In the genomic region with DNA sequence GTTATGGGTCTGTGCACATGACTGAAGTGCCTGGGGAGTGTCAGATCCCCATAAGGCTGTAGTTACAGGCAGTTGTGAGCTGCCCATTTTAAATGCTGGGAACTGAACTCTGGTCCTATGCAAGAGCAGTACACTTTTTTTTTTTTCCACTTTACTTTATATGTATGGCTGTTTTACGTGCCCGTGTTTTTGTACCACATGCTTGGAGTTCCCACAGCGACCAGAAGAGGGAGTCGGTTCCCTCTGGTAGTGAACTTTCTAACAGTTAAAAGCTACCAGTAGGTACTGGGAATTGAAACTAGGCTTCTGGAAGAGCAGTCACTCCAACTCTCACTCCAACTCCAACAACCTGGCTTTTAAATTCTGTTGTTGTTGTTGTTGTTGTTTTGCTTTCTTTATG, we compare ENCODE assay signal across 8 mouse cellular contexts. TPM values are rescaled to one million over a fixed set of nuclear protein-coding genes. Genes with fewer than 3 reads are reported as not detected.
DNase-seq lines count a peak whose midpoint lies in the region; ATAC-seq and TF ChIP-seq lines count a peak whose summit lies in the region.

No protein-coding gene starts in this region.

- H3K4me2 ChIP-seq in CH12.LX (ENCODE audit: insufficient read depth, low read depth, poor library complexity, severe bottlenecking), result no peak overlapping the region; the same call in 1 of the 2 replicates
- H3K4me2 ChIP-seq in heart, embryonic 13.5 days, result peak overlapping the region; percentile 82
- peak overlapping the region; percentile 71; the same call in 1 of the 2 replicates for H3K4me2 ChIP-seq in midbrain, embryonic 15.5 days

- TF ChIP-seq CTCF in CH12.LX (conservative IDR thresholded peaks at IDR 0.05 in 1 of 2, IDR thresholded peaks at IDR 0.05 in 1 of 2; ENCODE audit: low read depth in 2 of 2, low read length in 2 of 2), result peak; percentile 68 to 78
- TF ChIP-seq CTCF in cortical plate, adult 2 months (IDR thresholded peaks at IDR 0.05; ENCODE audit: extremely low read depth, insufficient read depth, low read length), result peak; percentile 29; the same call in 1 of the 2 replicates
- TF ChIP-seq CTCF in thymus, adult 2 months (IDR thresholded peaks at IDR 0.05; ENCODE audit: borderline replicate concordance, control insufficient read depth, extremely low read depth, insufficient read depth, low read length, poor library complexity), result no peak

- no peak for TF ChIP-seq POLR2A in CH12.LX (IDR thresholded peaks at IDR 0.05; ENCODE audit: low read depth, low read length)
- TF ChIP-seq POLR2A in cortical plate, adult 2 months (IDR thresholded peaks at IDR 0.05; ENCODE audit: extremely low read depth, insufficient read depth, low read length), result no peak
- no peak for TF ChIP-seq POLR2A in thymus, adult 2 months (IDR thresholded peaks at IDR 0.05; ENCODE audit: control insufficient read depth, extremely low read depth, insufficient read depth, low read length, poor library complexity)

- peak; percentile 88 for DNase-seq in 416B (ENCODE audit: low read depth)
- peak; percentile 74 for DNase-seq in CH12.LX (ENCODE audit: extremely low read depth)
- DNase-seq in large intestine, adult 2 months (ENCODE audit: low read depth, low spot score), result peak; percentile 64
- peak; percentile 71 for DNase-seq in thymus, adult 2 months
- no peak for DNase-seq in gastrocnemius, postnatal 25 days

- TF ChIP-seq RAD21 in CH12.LX (IDR thresholded peaks at IDR 0.05; ENCODE audit: low read depth, low read length), result peak; percentile 56

- H3K4me3 ChIP-seq in CH12.LX (replicated peaks in 1 of 3; ENCODE audit: low read depth in 2 of 3, low read length in 2 of 3, poor library complexity in 1 of 3), result no peak overlapping the region
- H3K4me3 ChIP-seq in cortical plate, adult 2 months (ENCODE audit: insufficient read depth, low read length), result no peak overlapping the region; the same call in 1 of the 2 replicates
- 0 out of 2 replicates have a peak overlapping the region, but pooled peaks have one; percentile 91 for H3K4me3 ChIP-seq in heart, embryonic 13.5 days
- peak overlapping the region; percentile 70 for H3K4me3 ChIP-seq in midbrain, embryonic 15.5 days
- H3K4me3 ChIP-seq in thymus, adult 2 months (ENCODE audit: control insufficient read depth, insufficient read depth, low read length), result no peak overlapping the region

- in situ Hi-C loops in CH12.LX (cut with MboI; ENCODE audit: low pct_ligation_motif_present, low pct_unique_long_range_greater_than_20kb, low sequenced_read_pairs), result no loop called here

- no peak for TF ChIP-seq EP300 in CH12.LX (IDR thresholded peaks at IDR 0.05; ENCODE audit: low read length)

- no peak overlapping the region for H3K27ac ChIP-seq in CH12.LX (ENCODE audit: insufficient read depth, low read depth)
- no peak overlapping the region for H3K27ac ChIP-seq in cortical plate, adult 2 months (ENCODE audit: insufficient read depth, low read length)
- H3K27ac ChIP-seq in heart, embryonic 13.5 days (replicated peaks), result no peak overlapping the region
- H3K27ac ChIP-seq in midbrain, embryonic 15.5 days, result no peak overlapping the region
- H3K27ac ChIP-seq in thymus, adult 2 months (ENCODE audit: control insufficient read depth, insufficient read depth, low read length), result no peak overlapping the region

- H3K27me3 ChIP-seq in CH12.LX (replicated peaks), result peaks cover 1% of the 10 kb centered on the region
- no peaks in the 10 kb centered on the region for H3K27me3 ChIP-seq in heart, embryonic 13.5 days (replicated peaks)
- no peaks in the 10 kb centered on the region for H3K27me3 ChIP-seq in midbrain, embryonic 15.5 days (replicated peaks)
- H3K27me3 ChIP-seq in thymus, adult 2 months (ENCODE audit: control insufficient read depth, insufficient read depth, low read length), result no peaks in the 10 kb centered on the region

- peaks cover 28 to 30% of the 10 kb centered on the region in 2 experiments for H3K36me3 ChIP-seq in CH12.LX (replicated peaks in 1 of 2; ENCODE audit: control insufficient read depth in 1 of 2, insufficient read depth in 1 of 2, low read length in 1 of 2)
- H3K36me3 ChIP-seq in heart, embryonic 13.5 days, result peaks cover 31% of the 10 kb centered on the region
- H3K36me3 ChIP-seq in midbrain, embryonic 15.5 days (replicated peaks), result peaks cover 13% of the 10 kb centered on the region; the same call in 1 of the 2 replicates
- peaks cover 12% of the 10 kb centered on the region for H3K36me3 ChIP-seq in thymus, adult 2 months (ENCODE audit: control insufficient read depth, insufficient read depth, low read length)

- H3K9me3 ChIP-seq in CH12.LX (replicated peaks; ENCODE audit: low read length), result no peaks in the 10 kb centered on the region
- H3K9me3 ChIP-seq in heart, embryonic 13.5 days, result no peaks in the 10 kb centered on the region
- H3K9me3 ChIP-seq in midbrain, embryonic 15.5 days, result no peaks in the 10 kb centered on the region

- H3K9ac ChIP-seq in CH12.LX (ENCODE audit: insufficient read depth, low read depth), result 0 out of 2 replicates have a peak overlapping the region, but pooled peaks have one; percentile 36
- H3K9ac ChIP-seq in heart, embryonic 13.5 days, result no peak overlapping the region
- H3K9ac ChIP-seq in midbrain, embryonic 15.5 days, result no peak overlapping the region; the same call in 1 of the 2 replicates

- 33% methylated on average over 4 of the region's 4 CpGs for WGBS in heart, embryonic 13.5 days
- WGBS in large intestine, adult 2 months, result 21% methylated on average over 4 of the region's 4 CpGs
- 17% methylated on average over 4 of the region's 4 CpGs for WGBS in midbrain, embryonic 15.5 days
- WGBS in thymus, adult 2 months, result 30% methylated on average over 4 of the region's 4 CpGs

- no peak for ATAC-seq in heart, embryonic 13.5 days (ENCODE audit: extremely low read depth, insufficient number of reproducible peaks, low FRiP score, low TSS enrichment)
- ATAC-seq in midbrain, embryonic 15.5 days (replicated peaks), result peak; percentile 19

- peaks cover 10% of the 10 kb centered on the region for H3K79me2 ChIP-seq in CH12.LX (replicated peaks; ENCODE audit: control insufficient read depth, extremely low read depth, insufficient read depth, poor library complexity, severe bottlenecking)

- dilution Hi-C loops in CH12.LX (cut with MboI; ENCODE audit: extremely low pct_ligation_motif_present, extremely low pct_unique_long_range_greater_than_20kb, low sequenced_read_pairs), result no loop called here

- peaks cover 0 to 14% of the 10 kb centered on the region in 2 experiments; a peak in 2 of 4 replicates for H3K4me1 ChIP-seq in CH12.LX (ENCODE audit: control insufficient read depth in 1 of 2, insufficient read depth in 2 of 2)
- H3K4me1 ChIP-seq in cortical plate, adult 2 months (ENCODE audit: control insufficient read depth, insufficient read depth, low read length), result no peaks in the 10 kb centered on the region; the same call in 1 of the 2 replicates
- peaks cover 14% of the 10 kb centered on the region for H3K4me1 ChIP-seq in heart, embryonic 13.5 days
- H3K4me1 ChIP-seq in midbrain, embryonic 15.5 days, result peaks cover 16% of the 10 kb centered on the region
- peaks cover 10% of the 10 kb centered on the region for H3K4me1 ChIP-seq in thymus, adult 2 months (replicated peaks; ENCODE audit: control insufficient read depth, insufficient read depth, low read length)

TF ChIP-seq in CH12.LX, 34 proteins besides CTCF, POLR2A, EP300 and RAD21 (continues in another document):
- TF ChIP-seq UBTF (IDR thresholded peaks at IDR 0.05; ENCODE audit: low read depth, low read length) (no peak), MEF2A (IDR thresholded peaks at IDR 0.05; ENCODE audit: borderline replicate concordance, low read depth, low read length) (no peak)

RNA-seq across cellular contexts. Expression of a gene that starts 0.7 kb away (rescaled TPM):
- total RNA-seq in CH12.LX (2012; rRNA removed) (45.0 and 47.2 TPM in 2 replicates), CH12.LX (2014; rRNA removed) (35.7 and 39.8 TPM in 2 replicates)
- 33.6 and 33.7 TPM in 2 replicates for polyA plus RNA-seq in CH12.LX (2012; ENCODE audit: insufficient read length, low read depth)
- polyA plus RNA-seq in cortical plate, adult 2 months (2012; rRNA removed), result 60.1 and 65.2 TPM in 2 replicates
- polyA plus RNA-seq in heart, embryonic 13.5 days (2015; fragmentation: Nextera tagmentation; extraction: Ambion mirVana), result 44.8 and 45.3 TPM in 2 replicates
- 56.3 and 76.8 TPM in 2 replicates for polyA plus RNA-seq in large intestine, adult 2 months (2012; rRNA removed)
- 112 and 117 TPM in 2 replicates for polyA plus RNA-seq in midbrain, embryonic 15.5 days (2015; fragmentation: Nextera tagmentation; extraction: Ambion mirVana)
- polyA plus RNA-seq in thymus, adult 2 months (2012; rRNA removed), result 109 and 127 TPM in 2 replicates
- total RNA-seq in gastrocnemius, postnatal 25 days (2021), result 10 to 100 TPM; 12.0 to 13.0 TPM

RNA-seq across cellular contexts. Expression of a gene that starts 24.2 kb away (rescaled TPM):
- total RNA-seq in CH12.LX (2012; rRNA removed) (16.0 and 16.7 TPM in 2 replicates), CH12.LX (2014; rRNA removed) (12.3 and 13.6 TPM in 2 replicates)
- polyA plus RNA-seq in CH12.LX (2012; ENCODE audit: insufficient read length, low read depth), result 13.1 and 16.0 TPM in 2 replicates
- 16.8 and 19.1 TPM in 2 replicates for polyA plus RNA-seq in cortical plate, adult 2 months (2012; rRNA removed)
- 16.0 and 18.8 TPM in 2 replicates for polyA plus RNA-seq in heart, embryonic 13.5 days (2015; fragmentation: Nextera tagmentation; extraction: Ambion mirVana)
- 18.8 and 27.7 TPM in 2 replicates for polyA plus RNA-seq in large intestine, adult 2 months (2012; rRNA removed)
- polyA plus RNA-seq in midbrain, embryonic 15.5 days (2015; fragmentation: Nextera tagmentation; extraction: Ambion mirVana), result 32.8 and 37.7 TPM in 2 replicates
- polyA plus RNA-seq in thymus, adult 2 months (2012; rRNA removed), result 36.4 and 42.1 TPM in 2 replicates
- total RNA-seq in gastrocnemius, postnatal 25 days (2021), result 10 to 100 TPM; 13.7 to 14.7 TPM

RNA-seq across cellular contexts. Expression of a gene that starts 26.5 kb away (rescaled TPM):
- total RNA-seq in CH12.LX (2012; rRNA removed) (21.2 and 23.0 TPM in 2 replicates), CH12.LX (2014; rRNA removed) (15.4 and 17.0 TPM in 2 replicates)
- polyA plus RNA-seq in CH12.LX (2012; ENCODE audit: insufficient read length, low read depth), result 27.1 and 31.3 TPM in 2 replicates
- polyA plus RNA-seq in cortical plate, adult 2 months (2012; rRNA removed), result 60.1 and 65.0 TPM in 2 replicates
- 22.0 and 22.2 TPM in 2 replicates for polyA plus RNA-seq in heart, embryonic 13.5 days (2015; fragmentation: Nextera tagmentation; extraction: Ambion mirVana)
- 26.0 and 30.7 TPM in 2 replicates for polyA plus RNA-seq in large intestine, adult 2 months (2012; rRNA removed)
- 34.1 and 35.6 TPM in 2 replicates for polyA plus RNA-seq in midbrain, embryonic 15.5 days (2015; fragmentation: Nextera tagmentation; extraction: Ambion mirVana)
- polyA plus RNA-seq in thymus, adult 2 months (2012; rRNA removed), result 36.6 and 37.5 TPM in 2 replicates
- total RNA-seq in gastrocnemius, postnatal 25 days (2021), result 10 to 100 TPM; 53.5 to 57.4 TPM

RNA-seq across cellular contexts. Expression of a gene that starts 27.2 kb away (rescaled TPM):
- total RNA-seq in CH12.LX (2012; rRNA removed), result 295 and 327 TPM in 2 replicates
- total RNA-seq in CH12.LX (2014; rRNA removed), result 437 and 491 TPM in 2 replicates
- polyA plus RNA-seq in CH12.LX (2012; ENCODE audit: insufficient read length, low read depth), result 344 and 410 TPM in 2 replicates
- 256 and 268 TPM in 2 replicates for polyA plus RNA-seq in cortical plate, adult 2 months (2012; rRNA removed)
- polyA plus RNA-seq in heart, embryonic 13.5 days (2015; fragmentation: Nextera tagmentation; extraction: Ambion mirVana), result 286 and 336 TPM in 2 replicates
- polyA plus RNA-seq in large intestine, adult 2 months (2012; rRNA removed), result 155 and 159 TPM in 2 replicates
- polyA plus RNA-seq in midbrain, embryonic 15.5 days (2015; fragmentation: Nextera tagmentation; extraction: Ambion mirVana), result 404 TPM in 2 replicates
- polyA plus RNA-seq in thymus, adult 2 months (2012; rRNA removed), result 147 and 168 TPM in 2 replicates
- 100 to 1,000 TPM; 112 to 120 TPM for total RNA-seq in gastrocnemius, postnatal 25 days (2021)

Comparison
In these comparisons a context has a peak if more than half of its experiments do, and no peak if none do; other contexts are left out.
1. H3K4me3 ChIP-seq: peak in heart, embryonic 13.5 days (single experiment) and midbrain, embryonic 15.5 days (single experiment); none in CH12.LX (0 of 3), cortical plate, adult 2 months (single experiment) and thymus, adult 2 months (single experiment).